Mouse (Mus musculus) 416B (cell line): ENCODE data around the gene Gpr37l1.
"Not testable (repeated sequence)": the region's sequence is repeated elsewhere in the genome, so short reads cannot be mapped to it uniquely, and the experiment has no call there.

Experiments used
- DNase-seq: peaks from one replicate; pipeline ENCODE4 v3.0.0; 2011; ENCODE audit warnings: low read depth

The Gpr37l1 gene

GRCm38 (mm10) chr1:135167435-135167834, at the start of gene Gpr37l1:
Gpr37l1 (minus strand) TSS chr1:135167681.
- DNase-seq = peak; percentile 63

DNA sequence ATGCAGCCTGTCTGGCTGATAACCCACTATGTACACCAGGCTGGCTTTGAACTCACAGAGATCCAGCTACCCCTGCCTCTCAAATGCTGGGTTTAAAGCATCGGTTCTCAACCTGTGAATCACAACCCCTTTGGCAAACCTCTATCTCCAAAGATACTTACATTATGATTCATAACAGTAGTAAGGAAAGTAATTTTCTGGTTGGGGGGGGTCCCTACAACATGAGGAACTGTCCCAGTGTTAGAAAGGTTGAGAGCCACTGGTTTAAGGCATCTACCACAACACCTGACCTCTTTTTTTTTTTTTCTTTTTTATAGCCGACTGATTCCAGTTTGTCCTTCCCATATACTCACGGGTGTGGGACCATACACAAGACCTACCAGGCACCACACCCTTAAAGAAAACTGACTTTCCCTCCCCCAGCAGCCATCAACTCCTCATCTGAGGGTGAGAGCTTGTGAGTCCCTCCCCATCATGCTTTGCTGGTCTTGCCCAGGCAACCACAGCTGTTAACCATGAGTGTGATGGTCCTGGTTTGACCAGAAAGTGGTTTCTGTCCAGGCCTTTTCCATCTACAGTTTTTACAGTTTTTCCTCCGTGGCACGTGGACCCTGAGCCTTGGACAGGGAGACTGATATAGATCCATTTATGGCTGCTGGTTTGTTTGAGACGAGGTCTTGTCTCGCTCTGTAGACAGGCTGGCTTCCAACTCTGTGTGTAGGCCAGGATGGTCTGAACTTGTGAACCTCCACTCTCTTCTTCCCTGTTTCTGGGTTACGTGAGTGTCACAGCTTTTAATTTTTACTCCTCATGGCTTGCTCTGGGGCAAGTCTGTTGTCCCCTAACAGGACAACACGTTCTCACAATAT, 46.5 kb upstream of the Gpr37l1 start:
- DNase-seq = no peak

- DNase-seq = no peak
Measured at GRCm38 (mm10) chr1:135210421-135210820, 42.9 kb upstream of the Gpr37l1 start.

GRCm38 (mm10) chr1:135208716-135209115, 41.2 kb upstream of the Gpr37l1 start:
- DNase-seq = no peak

DNA sequence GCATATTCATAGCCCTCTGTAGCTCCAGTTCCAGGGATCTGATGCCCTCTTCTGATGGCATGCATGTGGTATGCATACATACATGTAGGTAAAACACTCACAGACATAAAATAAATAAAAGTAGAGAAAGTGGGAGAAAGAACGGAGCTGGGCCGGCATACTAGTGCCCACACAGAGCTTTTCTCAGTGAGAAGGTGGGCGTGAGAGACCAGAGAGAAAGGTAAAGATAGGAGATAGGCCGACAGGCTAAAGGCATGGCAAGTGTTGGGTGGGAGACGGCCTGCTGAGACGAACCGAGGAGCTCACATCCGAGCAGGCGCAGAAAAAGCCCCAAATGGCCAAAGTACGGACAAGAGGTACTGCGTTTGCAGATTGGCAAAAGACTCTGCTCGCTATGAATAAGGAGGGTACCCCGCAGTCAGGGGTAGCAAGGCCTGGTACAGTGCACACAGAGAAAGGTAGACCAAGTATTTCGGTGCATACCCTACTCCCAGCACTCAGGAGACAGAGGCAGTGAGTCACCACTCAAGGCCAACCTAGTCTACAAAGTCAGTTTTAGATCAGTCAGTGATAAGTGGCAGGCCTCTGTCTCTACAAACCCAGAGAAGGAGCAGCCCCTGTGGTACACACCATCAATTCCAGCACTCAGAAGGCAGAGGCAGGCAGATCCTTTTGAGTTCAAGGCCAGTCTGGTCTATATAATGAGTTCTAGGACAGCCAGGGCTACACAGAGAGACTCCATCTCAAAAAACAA, 39.3 kb upstream of the Gpr37l1 start:
- peak; percentile 64 for DNase-seq

DNA sequence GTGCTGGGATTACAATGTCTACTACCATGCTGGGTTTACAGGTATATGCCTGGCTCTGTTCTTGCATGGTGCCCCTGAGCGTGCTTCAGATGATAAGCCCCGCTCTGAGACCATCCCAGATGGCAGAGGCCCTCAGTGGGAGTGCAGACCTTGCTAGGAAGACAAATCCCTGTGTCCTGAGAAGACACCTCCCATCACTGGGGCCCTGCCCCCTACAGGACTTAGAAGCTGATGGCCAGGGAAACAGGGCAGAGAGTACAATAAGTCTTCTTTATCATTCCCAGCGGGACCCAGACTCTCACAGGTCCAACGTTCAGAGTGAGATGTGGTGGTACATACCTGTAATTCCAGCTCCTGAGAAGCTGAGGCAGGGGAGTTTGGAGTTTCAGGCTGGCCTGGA, 37.8 kb upstream of the Gpr37l1 start:
- no peak for DNase-seq

- DNase-seq = no peak
Measured at GRCm38 (mm10) chr1:135204196-135205126, 37.0 kb upstream of the Gpr37l1 start.

DNA sequence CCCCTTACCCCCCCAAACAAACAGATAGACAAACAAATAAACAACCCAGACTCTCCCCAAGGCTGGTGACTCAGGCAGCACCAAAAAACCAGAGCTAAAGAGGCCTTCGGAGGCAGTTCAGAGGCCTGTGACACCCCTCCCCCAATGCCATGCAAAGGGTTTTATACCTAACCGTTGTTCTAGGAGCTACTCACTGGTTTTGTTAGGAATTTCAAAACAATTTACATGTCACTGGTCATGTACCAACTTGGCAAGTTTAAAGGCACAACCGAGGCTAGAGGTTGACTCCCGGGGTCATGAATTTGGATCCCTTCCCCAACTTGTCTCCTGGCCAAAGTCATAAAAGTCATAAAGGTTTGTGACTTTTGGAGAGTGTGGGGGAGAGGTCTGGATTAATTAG, 32.9 kb upstream of the Gpr37l1 start:
- no peak for DNase-seq

DNA sequence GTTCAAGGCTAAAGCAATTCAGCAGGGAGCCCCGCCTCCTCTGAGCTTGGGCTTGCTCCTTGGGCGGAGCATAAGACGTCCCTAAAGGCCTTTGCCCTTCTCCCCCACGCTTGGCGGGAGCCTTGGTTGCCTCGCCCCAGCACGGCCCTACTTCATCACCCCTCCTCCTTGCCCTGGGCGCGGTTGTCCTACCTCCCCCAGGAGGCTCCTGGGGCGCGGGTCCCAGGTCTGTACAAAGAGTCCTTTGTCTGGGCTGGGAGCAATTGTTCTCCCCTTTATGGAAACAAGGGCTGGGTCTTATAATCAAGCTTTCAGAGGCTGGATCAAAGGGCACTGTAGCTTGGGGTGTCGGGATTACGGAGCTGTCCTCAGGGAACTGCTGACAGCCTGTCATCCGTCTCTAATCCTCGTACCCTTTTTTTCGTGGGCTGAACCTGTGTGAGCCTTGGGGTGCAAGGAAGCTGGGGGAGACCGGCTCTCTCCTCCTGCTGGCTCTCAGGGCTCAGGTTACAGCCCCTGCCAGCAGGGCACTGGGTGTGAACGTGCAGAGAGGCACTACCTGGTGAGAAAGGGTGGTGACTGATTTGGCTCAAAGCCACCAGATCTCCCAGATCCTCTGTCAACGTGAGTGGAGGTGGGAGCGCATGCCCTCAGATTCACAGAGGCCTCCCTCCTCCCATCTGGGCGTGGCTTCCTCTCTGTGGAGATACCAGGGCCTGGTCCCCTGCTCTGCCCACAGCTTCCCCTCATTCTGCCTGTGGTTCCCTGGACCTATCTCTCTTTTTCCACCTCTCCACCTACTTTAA, 31.7 kb upstream of the Gpr37l1 start:
- DNase-seq = peak; percentile 78

DNA sequence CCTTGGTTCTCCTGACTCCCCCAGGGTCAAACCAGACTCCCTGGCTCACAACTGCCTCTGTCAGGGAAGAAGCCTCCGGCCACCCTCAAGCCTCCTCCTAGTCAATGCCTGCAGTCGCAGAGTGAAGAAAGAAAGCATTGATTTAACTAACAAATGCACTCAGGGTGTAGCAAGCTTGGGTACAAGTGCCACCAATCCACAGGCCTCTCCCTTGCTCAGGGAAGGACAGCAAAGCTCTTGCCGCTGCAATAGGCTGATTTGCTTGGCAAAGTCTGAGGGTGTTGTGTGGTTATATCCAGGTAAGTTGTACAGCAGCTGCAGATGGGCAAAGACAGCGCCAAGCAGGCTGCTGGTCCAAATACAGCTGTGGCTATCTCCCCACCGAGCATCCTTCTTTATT, 30.9 kb upstream of the Gpr37l1 start:
- no peak for DNase-seq

- DNase-seq = no peak
Measured at GRCm38 (mm10) chr1:135195907-135196440, 28.5 kb upstream of the Gpr37l1 start.

GRCm38 (mm10) chr1:135194335-135194734, 26.9 kb upstream of the Gpr37l1 start:
- not testable (repeated sequence) for DNase-seq

GRCm38 (mm10) chr1:135189186-135189585, 21.7 kb upstream of the Gpr37l1 start:
- DNase-seq = no peak

DNA sequence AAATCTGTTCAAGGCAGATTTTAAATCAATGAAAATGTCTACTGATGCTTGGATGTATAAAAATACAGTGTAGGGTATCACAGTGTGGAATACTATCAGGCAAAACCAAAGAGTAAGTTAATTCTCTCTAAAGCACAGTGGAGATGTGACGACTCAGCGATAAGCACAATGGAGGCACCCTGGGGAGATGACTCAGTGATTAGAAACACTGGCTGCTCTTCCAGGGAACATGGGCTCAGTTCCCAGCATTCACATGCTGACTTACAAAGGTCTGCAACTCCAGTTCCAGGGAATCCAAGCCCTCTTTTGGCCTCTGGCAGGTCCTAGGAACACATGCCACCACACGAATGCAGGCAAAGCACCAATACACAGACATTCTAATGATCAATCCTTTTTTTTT, 20.7 kb upstream of the Gpr37l1 start:
- DNase-seq = no peak

- DNase-seq = not testable (repeated sequence)
Measured at GRCm38 (mm10) chr1:135187016-135187415, 19.5 kb upstream of the Gpr37l1 start.

- no peak for DNase-seq
Measured at GRCm38 (mm10) chr1:135186427-135186826, 18.9 kb upstream of the Gpr37l1 start.

GRCm38 (mm10) chr1:135185936-135186335, 18.5 kb upstream of the Gpr37l1 start:
- DNase-seq = no peak

DNA sequence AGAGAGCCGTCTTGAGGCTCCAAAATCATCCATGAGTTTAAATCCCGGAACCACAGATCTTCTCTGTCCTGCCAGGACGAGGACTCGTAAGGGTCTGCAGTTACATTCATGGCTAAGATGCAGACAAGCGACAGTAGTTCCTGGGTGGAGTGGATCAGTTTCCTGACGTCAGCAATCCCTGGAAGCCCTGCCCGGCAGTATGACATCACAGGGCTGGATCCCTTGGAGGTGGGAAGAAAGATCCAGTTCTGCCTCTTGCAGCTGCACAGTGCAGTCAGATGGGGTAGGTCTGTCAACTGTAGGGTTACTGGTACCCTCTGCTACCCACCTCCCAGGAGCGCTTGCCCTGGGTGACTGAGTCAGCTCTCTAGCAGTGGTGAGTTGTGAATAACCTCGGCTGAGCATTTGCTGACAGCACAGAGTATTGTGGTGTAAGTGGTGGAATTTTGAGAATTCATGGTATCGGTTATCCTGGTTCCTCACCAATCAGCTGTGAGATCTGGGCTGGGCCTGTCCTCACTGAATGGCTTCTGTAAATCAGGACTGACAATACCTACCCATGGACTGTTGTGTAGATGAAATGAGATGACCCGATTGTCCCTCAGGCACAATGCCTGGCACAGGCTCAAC, 16.6 kb upstream of the Gpr37l1 start:
- no peak for DNase-seq

DNA sequence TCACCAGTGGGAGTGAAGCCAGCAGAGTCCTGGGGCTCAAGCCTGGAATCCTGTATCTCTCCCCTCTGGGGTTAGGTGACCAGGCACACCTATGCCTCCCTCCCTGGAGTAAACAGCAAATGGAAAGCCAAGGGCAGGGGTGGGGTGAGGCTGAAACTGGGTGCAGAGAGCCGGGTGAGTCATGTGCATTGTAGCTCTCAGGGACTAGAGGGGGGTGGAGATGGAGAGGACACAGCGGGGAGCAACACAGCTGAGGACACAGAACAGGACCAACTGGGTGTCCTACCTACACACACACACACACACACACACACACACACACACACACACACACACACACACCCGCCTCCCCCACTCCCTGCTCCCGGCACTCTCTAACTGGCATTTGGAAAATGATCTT, 16.0 kb upstream of the Gpr37l1 start:
- no peak for DNase-seq

GRCm38 (mm10) chr1:135182975-135183374, 15.5 kb upstream of the Gpr37l1 start:
- DNase-seq = no peak
